ENCODE assay signal across 23 mouse cellular contexts in genomic region chr9:7567376-7567775, GRCm38 (mm10). TPM values are rescaled to one million over a fixed set of nuclear protein-coding genes. Genes with fewer than 3 reads are reported as not detected.
DNase-seq lines count a peak whose midpoint lies in the region; ATAC-seq and TF ChIP-seq lines count a peak whose summit lies in the region.
"Had no signal": no experiment of that assay in that cellular context is flagged by ENCODE, and none has a peak within 500 bp of the region (broad histone marks: within the 10 kb centered on the region; RNA-seq: fewer than 3 reads in every experiment).

No protein-coding gene starts in this region.

- ATAC-seq in lung, embryonic 16.5 days (ENCODE audit: low read depth) = peak; percentile 58
- peak; percentile 77 for ATAC-seq in lung, postnatal 0 days
- ATAC-seq: forebrain, embryonic 15.5 days; midbrain, embryonic 13.5 days had no signal

- 40% methylated on average over 7 of the region's 7 CpGs for WGBS in lung, embryonic 16.5 days
- WGBS in lung, postnatal 0 days = 50% methylated on average over 7 of the region's 7 CpGs
- WGBS in limb, embryonic 10.5 days = 70% methylated on average over 7 of the region's 7 CpGs

- H3K27ac ChIP-seq in lung, embryonic 16.5 days (ENCODE audit: low read length) = no peak overlapping the region
- H3K27ac ChIP-seq in lung, postnatal 0 days (ENCODE audit: low read length) = no peak overlapping the region
- no peak overlapping the region for H3K27ac ChIP-seq in limb, embryonic 10.5 days
- H3K27ac ChIP-seq: forebrain, embryonic 15.5 days; hindbrain, embryonic 15.5 days; midbrain, embryonic 13.5 days; neural tube, embryonic 13.5 days; stomach, embryonic 15.5 days had no signal

- H3K9ac ChIP-seq in lung, embryonic 16.5 days (ENCODE audit: low read length) = no peak overlapping the region
- no peak overlapping the region for H3K9ac ChIP-seq in lung, postnatal 0 days (replicated peaks; ENCODE audit: low read depth)
- H3K9ac ChIP-seq: forebrain, embryonic 15.5 days; hindbrain, embryonic 15.5 days; midbrain, embryonic 13.5 days; neural tube, embryonic 13.5 days; stomach, embryonic 15.5 days had no signal

- peaks cover 4% of the 10 kb centered on the region; the same call in 1 of the 2 replicates for H3K4me1 ChIP-seq in lung, embryonic 16.5 days (replicated peaks; ENCODE audit: control insufficient read depth, insufficient read depth, low read length)
- H3K4me1 ChIP-seq in lung, postnatal 0 days (ENCODE audit: insufficient read depth, low read depth, low read length) = peaks cover 5% of the 10 kb centered on the region; the same call in 1 of the 2 replicates
- no peaks in the 10 kb centered on the region for H3K4me1 ChIP-seq in limb, embryonic 10.5 days
- H3K4me1 ChIP-seq: forebrain, embryonic 15.5 days; hindbrain, embryonic 15.5 days; midbrain, embryonic 13.5 days; neural tube, embryonic 13.5 days; stomach, embryonic 15.5 days had no signal

- H3K9me3 ChIP-seq in lung, embryonic 16.5 days (ENCODE audit: control insufficient read depth, low read length) = no peaks in the 10 kb centered on the region
- no peaks in the 10 kb centered on the region for H3K9me3 ChIP-seq in lung, postnatal 0 days (ENCODE audit: low read length)
- H3K9me3 ChIP-seq in limb, embryonic 10.5 days (replicated peaks) = no peaks in the 10 kb centered on the region
- H3K9me3 ChIP-seq: forebrain, embryonic 15.5 days; hindbrain, embryonic 15.5 days; midbrain, embryonic 13.5 days; neural tube, embryonic 13.5 days; stomach, embryonic 15.5 days had no signal

- no peaks in the 10 kb centered on the region for H3K27me3 ChIP-seq in lung, embryonic 16.5 days (ENCODE audit: control insufficient read depth, insufficient read depth, low read depth, low read length)
- H3K27me3 ChIP-seq in lung, postnatal 0 days (replicated peaks; ENCODE audit: insufficient read depth, low read length) = no peaks in the 10 kb centered on the region
- no peaks in the 10 kb centered on the region for H3K27me3 ChIP-seq in limb, embryonic 10.5 days (ENCODE audit: low read depth, poor library complexity, severe bottlenecking)
- H3K27me3 ChIP-seq: forebrain, embryonic 15.5 days; hindbrain, embryonic 15.5 days; midbrain, embryonic 13.5 days; neural tube, embryonic 13.5 days; stomach, embryonic 15.5 days had no signal

- H3K4me2 ChIP-seq in lung, embryonic 16.5 days (ENCODE audit: low read depth, low read length) = no peak overlapping the region
- no peak overlapping the region for H3K4me2 ChIP-seq in lung, postnatal 0 days (replicated peaks; ENCODE audit: low read depth, low read length)
- H3K4me2 ChIP-seq: forebrain, embryonic 15.5 days; hindbrain, embryonic 15.5 days; midbrain, embryonic 13.5 days; neural tube, embryonic 13.5 days; stomach, embryonic 15.5 days had no signal

- no peaks in the 10 kb centered on the region for H3K36me3 ChIP-seq in lung, embryonic 16.5 days (ENCODE audit: control insufficient read depth, insufficient read depth, low read length)
- H3K36me3 ChIP-seq in lung, postnatal 0 days (ENCODE audit: insufficient read depth, low read length) = no peaks in the 10 kb centered on the region
- no peaks in the 10 kb centered on the region for H3K36me3 ChIP-seq in limb, embryonic 10.5 days
- H3K36me3 ChIP-seq: forebrain, embryonic 15.5 days; hindbrain, embryonic 15.5 days; midbrain, embryonic 13.5 days; neural tube, embryonic 13.5 days; stomach, embryonic 15.5 days had no signal

- TF ChIP-seq CTCF in lung, postnatal 0 days (IDR thresholded peaks at IDR 0.05) = no peak

- no peak for TF ChIP-seq EP300 in lung, postnatal 0 days (IDR thresholded peaks at IDR 0.05)

- no peak overlapping the region for H3K4me3 ChIP-seq in lung, embryonic 16.5 days (ENCODE audit: low read length)
- H3K4me3 ChIP-seq in lung, postnatal 0 days (ENCODE audit: low read depth, low read length) = no peak overlapping the region
- no peak overlapping the region for H3K4me3 ChIP-seq in limb, embryonic 10.5 days
- H3K4me3 ChIP-seq: forebrain, embryonic 15.5 days; hindbrain, embryonic 15.5 days; midbrain, embryonic 13.5 days; neural tube, embryonic 13.5 days; stomach, embryonic 15.5 days had no signal

- peak; percentile 65 for DNase-seq in adrenal gland, adult 2 months
- no peak for DNase-seq in adrenal gland, postnatal 4 days (ENCODE audit: low spot score in 2 of 2)
- no peak for DNase-seq in lung, postnatal 4 days
- peak; percentile 68 for DNase-seq in lung, postnatal 0 days (ENCODE audit: low spot score)
- DNase-seq in gastrocnemius, adult 8-10 months (ENCODE audit: low spot score in 2 of 2) = no peak
- DNase-seq in limb, embryonic 10.5 days (ENCODE audit: low spot score) = no peak
- DNase-seq in thymus, postnatal 14 days = no peak
- DNase-seq: cerebellum, adult 2 months; embryo, embryonic 11 days; gastrocnemius, postnatal 25 days; kidney, adult 11 months; kidney, postnatal 4 days; thymus, postnatal 36 days had no signal

RNA-seq across cellular contexts. Expression of gene Mmp27, which starts 3.8 kb away (rescaled TPM):
- 1 to 10 TPM in 1 of 2 experiments, under 1 TPM in 1; 0.21 to 9.2 TPM for total RNA-seq in adrenal gland, adult 2 months (2021)
- 0.08 TPM in 1 of 2 replicates, not detected in the other for polyA plus RNA-seq in adrenal gland, adult 2 months (2012; rRNA removed)
- total RNA-seq in adrenal gland, postnatal 4 days (2021) = under 1 TPM in 1 of 2 experiments, not detected in 1; 0.17 TPM
- not detected in 2 replicates for polyA plus RNA-seq in lung, embryonic 16.5 days (2015; fragmentation: Nextera tagmentation; extraction: Ambion mirVana)
- polyA plus RNA-seq in lung, postnatal 0 days (2015; fragmentation: Nextera tagmentation; extraction: Ambion mirVana) = 0.10 and 0.14 TPM in 2 replicates
- total RNA-seq in gastrocnemius, adult 8-10 months (2022) = under 1 TPM in 2 of 4 experiments, not detected in 2; 0.17 to 0.20 TPM
- not detected in 2 replicates for polyA plus RNA-seq in limb, embryonic 10.5 days (2016; fragmentation: Nextera tagmentation; extraction: Ambion mirVana)
- total RNA-seq: layer of hippocampus, postnatal 25 days had no signal
- polyA plus RNA-seq: brain, embryonic 14.5 days; cerebellum, adult 2 months; forebrain, embryonic 15.5 days; heart, embryonic 16.5 days; hindbrain, embryonic 15.5 days; limb, embryonic 11.5 days; midbrain, embryonic 13.5 days; neural tube, embryonic 13.5 days had no signal

RNA-seq across cellular contexts. Expression of gene Mmp8, which starts 9.1 kb away (rescaled TPM):
- total RNA-seq in adrenal gland, adult 2 months (2021) = under 1 TPM in 1 of 2 experiments, not detected in 1; 0.78 TPM
- polyA plus RNA-seq in adrenal gland, adult 2 months (2012; rRNA removed) = not detected in 2 replicates
- 1 to 10 TPM in 1 of 2 experiments, under 1 TPM in 1; 0.81 to 2.9 TPM for total RNA-seq in adrenal gland, postnatal 4 days (2021)
- 2.0 and 2.1 TPM in 2 replicates for polyA plus RNA-seq in lung, embryonic 16.5 days (2015; fragmentation: Nextera tagmentation; extraction: Ambion mirVana)
- polyA plus RNA-seq in lung, postnatal 0 days (2015; fragmentation: Nextera tagmentation; extraction: Ambion mirVana) = 5.3 TPM in 2 replicates
- total RNA-seq in gastrocnemius, adult 8-10 months (2022) = not detected
- polyA plus RNA-seq in limb, embryonic 10.5 days (2016; fragmentation: Nextera tagmentation; extraction: Ambion mirVana) = not detected in 2 replicates
- total RNA-seq: gastrocnemius, postnatal 25 days; layer of hippocampus, postnatal 25 days had no signal
- polyA plus RNA-seq: forebrain, embryonic 15.5 days had no signal

Comparison
In these comparisons a context has a peak if more than half of its experiments do, and no peak if none do; other contexts are left out.
1. DNase-seq: peak in adrenal gland, adult 2 months (single experiment) and lung, postnatal 0 days (single experiment); none in adrenal gland, postnatal 4 days (0 of 2), lung, postnatal 4 days (0 of 2), gastrocnemius, adult 8-10 months (0 of 2), limb, embryonic 10.5 days (single experiment) and thymus, postnatal 14 days (single experiment).